Mouse (Mus musculus): ENCODE results near the gene Actr8. TPM values are rescaled to one million over a fixed set of nuclear protein-coding genes. Genes with fewer than 3 reads are reported as not detected.

Actr8 gene
- total and polyA plus RNA-seq, 2 experiments from 2014 or later, result 40.0 to 51.3 TPM

GRCm38 (mm10) chr14:29971993-29972392, 6.1 kb upstream of the Actr8 start:
- H3K4me2 ChIP-seq (ENCODE audit: low read depth, low read length), result no peak overlapping the region
- H3K36me3 ChIP-seq (ENCODE audit: insufficient read depth, low read length), result peaks cover 43% of the 10 kb centered on the region
- 85% methylated on average over 5 of the region's 5 CpGs for WGBS
- no peak overlapping the region for H3K9ac ChIP-seq (replicated peaks; ENCODE audit: low read length)
- TF ChIP-seq CTCF (IDR thresholded peaks at IDR 0.05; ENCODE audit: low read depth), result no peak
- H3K9me3 ChIP-seq (ENCODE audit: low read length), result no peaks in the 10 kb centered on the region
- ATAC-seq (no peak), DNase-seq (ENCODE audit: low spot score) (no peak)
- peaks cover 7% of the 10 kb centered on the region; the same call in 1 of the 2 replicates for H3K4me1 ChIP-seq (ENCODE audit: insufficient read depth, low read length)
- H3K4me3 ChIP-seq (ENCODE audit: low read length), result no peak overlapping the region
- no peak overlapping the region for H3K27ac ChIP-seq
- no peaks in the 10 kb centered on the region for H3K27me3 ChIP-seq (ENCODE audit: insufficient read depth, low read length)

DNA sequence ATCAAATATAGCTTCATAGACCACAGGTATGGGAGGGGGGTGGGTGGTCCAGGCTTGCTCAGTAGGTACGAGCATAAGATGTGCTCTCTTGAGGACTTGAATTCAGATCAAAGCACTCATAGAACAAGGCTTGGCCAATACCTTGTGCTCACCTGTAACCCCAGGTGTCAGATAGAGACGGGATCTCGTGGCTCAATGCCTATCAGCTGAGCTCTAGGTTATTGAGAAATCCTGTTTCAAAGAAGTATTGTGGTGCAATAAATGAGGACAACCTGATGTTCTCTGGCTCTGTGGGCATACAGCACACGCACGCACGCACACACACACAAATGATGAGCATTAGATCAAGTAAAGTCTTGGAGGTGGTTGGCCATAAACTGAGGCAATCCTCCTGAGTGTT, 1.2 kb upstream of the Actr8 start:
- DNase-seq (ENCODE audit: low spot score) (no peak), ATAC-seq (no peak)
- TF ChIP-seq CTCF (IDR thresholded peaks at IDR 0.05; ENCODE audit: low read depth), result no peak
- no peak overlapping the region for H3K4me3 ChIP-seq (ENCODE audit: low read length)
- H3K9me3 ChIP-seq (ENCODE audit: low read length), result no peaks in the 10 kb centered on the region
- no peak overlapping the region for H3K27ac ChIP-seq
- no peak overlapping the region for H3K4me2 ChIP-seq (ENCODE audit: low read depth, low read length)
- no peaks in the 10 kb centered on the region for H3K27me3 ChIP-seq (ENCODE audit: insufficient read depth, low read length)
- WGBS, result 96% methylated on average over 6 of the region's 6 CpGs
- no peaks in the 10 kb centered on the region; the same call in 1 of the 2 replicates for H3K4me1 ChIP-seq (ENCODE audit: insufficient read depth, low read length)
- H3K36me3 ChIP-seq (ENCODE audit: insufficient read depth, low read length), result peaks cover 32% of the 10 kb centered on the region
- no peak overlapping the region for H3K9ac ChIP-seq (replicated peaks; ENCODE audit: low read length)

- Histone ChIP-seq H3K27me3 (ENCODE audit: insufficient read depth, low read length) (no peaks in the 10 kb centered on the region), H3K27ac (no peak overlapping the region), H3K4me3 (ENCODE audit: low read length) (no peak overlapping the region), H3K4me1 (ENCODE audit: insufficient read depth, low read length) (no peaks in the 10 kb centered on the region; the same call in 1 of the 2 replicates), H3K36me3 (ENCODE audit: insufficient read depth, low read length) (peaks cover 42% of the 10 kb centered on the region), H3K4me2 (ENCODE audit: low read depth, low read length) (no peak overlapping the region), H3K9ac (replicated peaks; ENCODE audit: low read length) (no peak overlapping the region), H3K9me3 (ENCODE audit: low read length) (no peaks in the 10 kb centered on the region)
- ATAC-seq (no peak), DNase-seq (ENCODE audit: low spot score) (peak; percentile 45)
- 97% methylated on average over 10 of the region's 10 CpGs for WGBS
- TF ChIP-seq CTCF (IDR thresholded peaks at IDR 0.05; ENCODE audit: low read depth), result peak; percentile 52
Observed at GRCm38 (mm10) chr14:29980447-29981205, 2.5 kb downstream of the Actr8 start.

DNA sequence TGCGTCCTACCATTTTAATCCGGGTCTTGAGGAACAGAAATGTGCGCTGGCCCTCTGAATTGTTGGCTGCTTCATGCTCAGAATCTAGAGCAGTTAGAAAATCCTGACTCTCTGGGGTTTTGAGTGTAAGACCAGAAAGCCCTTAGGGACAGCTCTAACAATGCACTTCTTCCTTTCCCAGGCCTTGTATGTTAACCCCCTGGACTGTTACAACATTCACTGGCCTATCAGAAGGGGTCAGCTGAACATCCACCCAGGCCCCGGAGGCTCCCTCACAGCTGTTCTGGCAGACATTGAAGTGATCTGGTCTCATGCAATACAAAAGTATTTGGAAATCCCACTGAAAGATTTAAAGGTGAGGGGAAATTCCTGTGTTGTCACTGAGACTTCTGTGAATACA, 8.0 kb downstream of the Actr8 start:
- TF ChIP-seq CTCF (IDR thresholded peaks at IDR 0.05; ENCODE audit: low read depth), result no peak
- Histone ChIP-seq H3K4me2 (ENCODE audit: low read depth, low read length) (no peak overlapping the region), H3K4me3 (ENCODE audit: low read length) (no peak overlapping the region), H3K4me1 (ENCODE audit: insufficient read depth, low read length) (no peaks in the 10 kb centered on the region), H3K27me3 (ENCODE audit: insufficient read depth, low read length) (no peaks in the 10 kb centered on the region), H3K36me3 (ENCODE audit: insufficient read depth, low read length) (peaks cover 92% of the 10 kb centered on the region), H3K9me3 (ENCODE audit: low read length) (no peaks in the 10 kb centered on the region), H3K27ac (no peak overlapping the region), H3K9ac (replicated peaks; ENCODE audit: low read length) (no peak overlapping the region)
- DNase-seq (ENCODE audit: low spot score) (no peak), ATAC-seq (no peak)
- WGBS, result 89% methylated on average over 4 of the region's 4 CpGs

GRCm38 (mm10) chr14:29987276-29987675, 9.1 kb downstream of the Actr8 start:
- H3K9me3 ChIP-seq (ENCODE audit: low read length), result no peaks in the 10 kb centered on the region
- H3K27ac ChIP-seq, result no peak overlapping the region
- DNase-seq (ENCODE audit: low spot score) (no peak), ATAC-seq (no peak)
- no peak overlapping the region for H3K9ac ChIP-seq (replicated peaks; ENCODE audit: low read length)
- H3K4me2 ChIP-seq (ENCODE audit: low read depth, low read length), result no peak overlapping the region
- H3K27me3 ChIP-seq (ENCODE audit: insufficient read depth, low read length), result no peaks in the 10 kb centered on the region
- WGBS, result 90% methylated on average over 6 of the region's 6 CpGs
- no peak overlapping the region for H3K4me3 ChIP-seq (ENCODE audit: low read length)
- H3K4me1 ChIP-seq (ENCODE audit: insufficient read depth, low read length), result no peaks in the 10 kb centered on the region
- H3K36me3 ChIP-seq (ENCODE audit: insufficient read depth, low read length), result peaks cover 96% of the 10 kb centered on the region
- TF ChIP-seq CTCF (IDR thresholded peaks at IDR 0.05; ENCODE audit: low read depth), result no peak

- H3K9ac ChIP-seq (replicated peaks; ENCODE audit: low read length), result no peak overlapping the region
- H3K9me3 ChIP-seq (ENCODE audit: low read length), result no peaks in the 10 kb centered on the region
- no peak overlapping the region for H3K4me2 ChIP-seq (ENCODE audit: low read depth, low read length)
- no peak for TF ChIP-seq CTCF (IDR thresholded peaks at IDR 0.05; ENCODE audit: low read depth)
- ATAC-seq (no peak), DNase-seq (ENCODE audit: low spot score) (no peak)
- H3K4me3 ChIP-seq (ENCODE audit: low read length), result no peak overlapping the region
- no peaks in the 10 kb centered on the region for H3K27me3 ChIP-seq (ENCODE audit: insufficient read depth, low read length)
- peaks cover 93% of the 10 kb centered on the region for H3K36me3 ChIP-seq (ENCODE audit: insufficient read depth, low read length)
- no peaks in the 10 kb centered on the region for H3K4me1 ChIP-seq (ENCODE audit: insufficient read depth, low read length)
- H3K27ac ChIP-seq, result no peak overlapping the region
- 92% methylated on average over 9 of the region's 9 CpGs for WGBS
Observed at GRCm38 (mm10) chr14:29987739-29988138, 9.6 kb downstream of the Actr8 start.

GRCm38 (mm10) chr14:29988337-29988736, 10.2 kb downstream of the Actr8 start:
- Histone ChIP-seq H3K4me2 (ENCODE audit: low read depth, low read length) (no peak overlapping the region), H3K4me3 (ENCODE audit: low read length) (no peak overlapping the region), H3K27me3 (ENCODE audit: insufficient read depth, low read length) (no peaks in the 10 kb centered on the region), H3K36me3 (ENCODE audit: insufficient read depth, low read length) (peaks cover 93% of the 10 kb centered on the region), H3K9ac (replicated peaks; ENCODE audit: low read length) (no peak overlapping the region), H3K9me3 (ENCODE audit: low read length) (no peaks in the 10 kb centered on the region), H3K4me1 (ENCODE audit: insufficient read depth, low read length) (no peaks in the 10 kb centered on the region), H3K27ac (no peak overlapping the region)
- DNase-seq (ENCODE audit: low spot score), result no peak
- ATAC-seq, result no peak
- 97% methylated on average over 4 of the region's 4 CpGs for WGBS
- TF ChIP-seq CTCF (IDR thresholded peaks at IDR 0.05; ENCODE audit: low read depth), result no peak
